Mouse (Mus musculus): ENCODE results near the gene Trim50. TPM values are rescaled to one million over a fixed set of nuclear protein-coding genes. Genes with fewer than 3 reads are reported as not detected.

Trim50 gene
- total and polyA plus RNA-seq, 3 experiments = not detected

GRCm38 (mm10) chr5:135353564-135353963 is 469 bp downstream of the Trim50 start:
- dilution Hi-C loops (cut with MboI; ENCODE audit: extremely low pct_ligation_motif_present, extremely low pct_unique_long_range_greater_than_20kb, low sequenced_read_pairs) = no loop called here
- TF ChIP-seq CTCF (conservative IDR thresholded peaks at IDR 0.05 in 1 of 2, IDR thresholded peaks at IDR 0.05 in 1 of 2; ENCODE audit: low read depth in 2 of 2, low read length in 2 of 2) = peak; percentile 7 to 54; a peak in 2 of 4 replicates
- TF ChIP-seq JUN (IDR thresholded peaks at IDR 0.05; ENCODE audit: insufficient read depth, low read depth, low read length) = no peak
- TF ChIP-seq SMC3 (IDR thresholded peaks at IDR 0.05; ENCODE audit: low read depth, low read length) = peak; percentile 13; the same call in 1 of the 2 replicates
- TF ChIP-seq POLR2AphosphoS2 (IDR thresholded peaks at IDR 0.05; ENCODE audit: low read depth, low read length) = no peak
- TF ChIP-seq SIN3A (IDR thresholded peaks at IDR 0.05; ENCODE audit: low read length) = no peak

GRCm38 (mm10) chr5:135356090-135356489 is 3.0 kb downstream of the Trim50 start:
- H3K79me2 ChIP-seq (replicated peaks; ENCODE audit: control insufficient read depth, extremely low read depth, insufficient read depth, poor library complexity, severe bottlenecking) = no peaks in the 10 kb centered on the region
- dilution Hi-C loops (cut with MboI; ENCODE audit: extremely low pct_ligation_motif_present, extremely low pct_unique_long_range_greater_than_20kb, low sequenced_read_pairs) = no loop called here
- H3K27me3 ChIP-seq (replicated peaks) = peaks cover 59% of the 10 kb centered on the region
- TF ChIP-seq SMC3 (IDR thresholded peaks at IDR 0.05; ENCODE audit: low read depth, low read length) (no peak), NRF1 (IDR thresholded peaks at IDR 0.05; ENCODE audit: low read depth, low read length) (no peak), POLR2A (IDR thresholded peaks at IDR 0.05; ENCODE audit: low read depth, low read length) (no peak), ELF1 (IDR thresholded peaks at IDR 0.05; ENCODE audit: low read depth, low read length) (no peak), UBTF (IDR thresholded peaks at IDR 0.05; ENCODE audit: low read depth, low read length) (no peak)
- no peak overlapping the region for H3K4me2 ChIP-seq (ENCODE audit: insufficient read depth, low read depth, poor library complexity, severe bottlenecking)
- DNase-seq (ENCODE audit: extremely low read depth) = no peak
- no peaks in the 10 kb centered on the region for H3K36me3 ChIP-seq (replicated peaks in 1 of 2; ENCODE audit: control insufficient read depth in 1 of 2, insufficient read depth in 1 of 2, low read length in 1 of 2)
- H3K27ac ChIP-seq (ENCODE audit: insufficient read depth, low read depth) = no peak overlapping the region
- H3K9me3 ChIP-seq (replicated peaks; ENCODE audit: low read length) = peaks cover 4% of the 10 kb centered on the region
- H3K4me3 ChIP-seq (replicated peaks in 1 of 3; ENCODE audit: low read depth in 2 of 3, low read length in 2 of 3, poor library complexity in 1 of 3) = no peak overlapping the region
- in situ Hi-C loops (cut with MboI; ENCODE audit: low pct_ligation_motif_present, low pct_unique_long_range_greater_than_20kb, low sequenced_read_pairs) = no loop called here
- peaks cover 0 to 3% of the 10 kb centered on the region in 2 experiments; a peak in 1 of 4 replicates for H3K4me1 ChIP-seq (ENCODE audit: control insufficient read depth in 1 of 2, insufficient read depth in 2 of 2)
- H3K9ac ChIP-seq (ENCODE audit: insufficient read depth, low read depth) = no peak overlapping the region

More at GRCm38 (mm10) chr5:135353564-135353963, 469 bp downstream of the Trim50 start:
- Histone ChIP-seq H3K4me1 (ENCODE audit: control insufficient read depth in 1 of 2, insufficient read depth in 2 of 2) (peaks cover 0 to 3% of the 10 kb centered on the region in 2 experiments; a peak in 1 of 4 replicates), H3K4me3 (replicated peaks in 1 of 3; ENCODE audit: low read depth in 2 of 3, low read length in 2 of 3, poor library complexity in 1 of 3) (no peak overlapping the region), H3K79me2 (replicated peaks; ENCODE audit: control insufficient read depth, extremely low read depth, insufficient read depth, poor library complexity, severe bottlenecking) (no peaks in the 10 kb centered on the region), H3K9me3 (replicated peaks; ENCODE audit: low read length) (no peaks in the 10 kb centered on the region), H3K27me3 (replicated peaks) (peaks cover 57% of the 10 kb centered on the region), H3K9ac (ENCODE audit: insufficient read depth, low read depth) (no peak overlapping the region), H3K36me3 (replicated peaks in 1 of 2; ENCODE audit: control insufficient read depth in 1 of 2, insufficient read depth in 1 of 2, low read length in 1 of 2) (no peaks in the 10 kb centered on the region), H3K27ac (ENCODE audit: insufficient read depth, low read depth) (no peak overlapping the region), H3K4me2 (ENCODE audit: insufficient read depth, low read depth, poor library complexity, severe bottlenecking) (no peak overlapping the region)
- in situ Hi-C loops (cut with MboI; ENCODE audit: low pct_ligation_motif_present, low pct_unique_long_range_greater_than_20kb, low sequenced_read_pairs) = no loop called here
- no peak for DNase-seq (ENCODE audit: extremely low read depth)

- H3K4me3 ChIP-seq (replicated peaks in 1 of 3; ENCODE audit: low read depth in 2 of 3, low read length in 2 of 3, poor library complexity in 1 of 3) = no peak overlapping the region
- no peak overlapping the region for H3K27ac ChIP-seq (ENCODE audit: insufficient read depth, low read depth)
- no peak overlapping the region for H3K9ac ChIP-seq (ENCODE audit: insufficient read depth, low read depth)
- no peaks in the 10 kb centered on the region for H3K79me2 ChIP-seq (replicated peaks; ENCODE audit: control insufficient read depth, extremely low read depth, insufficient read depth, poor library complexity, severe bottlenecking)
- peaks cover 4% of the 10 kb centered on the region for H3K9me3 ChIP-seq (replicated peaks; ENCODE audit: low read length)
- dilution Hi-C loops (cut with MboI; ENCODE audit: extremely low pct_ligation_motif_present, extremely low pct_unique_long_range_greater_than_20kb, low sequenced_read_pairs) (no loop called here), in situ Hi-C loops (cut with MboI; ENCODE audit: low pct_ligation_motif_present, low pct_unique_long_range_greater_than_20kb, low sequenced_read_pairs) (no loop called here)
- H3K4me1 ChIP-seq (ENCODE audit: control insufficient read depth in 1 of 2, insufficient read depth in 2 of 2) = no peaks in the 10 kb centered on the region
- no peak overlapping the region for H3K4me2 ChIP-seq (ENCODE audit: insufficient read depth, low read depth, poor library complexity, severe bottlenecking)
- H3K27me3 ChIP-seq (replicated peaks) = peaks cover 52% of the 10 kb centered on the region
- no peaks in the 10 kb centered on the region for H3K36me3 ChIP-seq (replicated peaks in 1 of 2; ENCODE audit: control insufficient read depth in 1 of 2, insufficient read depth in 1 of 2, low read length in 1 of 2)
- TF ChIP-seq HCFC1 (IDR thresholded peaks at IDR 0.05; ENCODE audit: low read depth, low read length) (no peak), SIN3A (IDR thresholded peaks at IDR 0.05; ENCODE audit: low read length) (no peak), NRF1 (IDR thresholded peaks at IDR 0.05; ENCODE audit: low read depth, low read length) (no peak), SMC3 (IDR thresholded peaks at IDR 0.05; ENCODE audit: low read depth, low read length) (no peak), MXI1 (IDR thresholded peaks at IDR 0.05; ENCODE audit: low read depth, low read length) (no peak), RAD21 (IDR thresholded peaks at IDR 0.05; ENCODE audit: low read depth, low read length) (no peak), IRF4 (IDR thresholded peaks at IDR 0.05; ENCODE audit: low read depth, low read length) (no peak), CHD2 (IDR thresholded peaks at IDR 0.05; ENCODE audit: low read length) (no peak), JUND (conservative IDR thresholded peaks at IDR 0.05; ENCODE audit: low read depth, low read length) (no peak), ZKSCAN1 (IDR thresholded peaks at IDR 0.05; ENCODE audit: borderline replicate concordance, low read depth, low read length) (no peak), CTCF (conservative IDR thresholded peaks at IDR 0.05 in 1 of 2, IDR thresholded peaks at IDR 0.05 in 1 of 2; ENCODE audit: low read depth in 2 of 2, low read length in 2 of 2) (no peak), KAT2A (IDR thresholded peaks at IDR 0.05; ENCODE audit: insufficient replicate concordance, low read length) (no peak), MAFK (IDR thresholded peaks at IDR 0.05; ENCODE audit: insufficient replicate concordance, low read length) (no peak), TCF12 (IDR thresholded peaks at IDR 0.05; ENCODE audit: low read depth, low read length) (no peak), ELF1 (IDR thresholded peaks at IDR 0.05; ENCODE audit: low read depth, low read length) (no peak), MYC (IDR thresholded peaks at IDR 0.05; ENCODE audit: low read depth, low read length) (no peak), RCOR1 (conservative IDR thresholded peaks at IDR 0.05; ENCODE audit: low read depth, low read length) (no peak), JUN (IDR thresholded peaks at IDR 0.05; ENCODE audit: insufficient read depth, low read depth, low read length) (no peak)
- DNase-seq (ENCODE audit: extremely low read depth) = no peak
These were observed 4.5 kb downstream of the Trim50 start for GRCm38 (mm10) chr5:135357556-135357955.

Data from CH12.LX (cell line).